Mouse (Mus musculus): Measurements from ENCODE around the gene Phactr3. TPM values are rescaled to one million over a fixed set of nuclear protein-coding genes. Genes with fewer than 3 reads are reported as not detected.

The Phactr3 gene
- polyA plus RNA-seq, 1 experiment from 2014 or later: 3.1 TPM

DNA sequence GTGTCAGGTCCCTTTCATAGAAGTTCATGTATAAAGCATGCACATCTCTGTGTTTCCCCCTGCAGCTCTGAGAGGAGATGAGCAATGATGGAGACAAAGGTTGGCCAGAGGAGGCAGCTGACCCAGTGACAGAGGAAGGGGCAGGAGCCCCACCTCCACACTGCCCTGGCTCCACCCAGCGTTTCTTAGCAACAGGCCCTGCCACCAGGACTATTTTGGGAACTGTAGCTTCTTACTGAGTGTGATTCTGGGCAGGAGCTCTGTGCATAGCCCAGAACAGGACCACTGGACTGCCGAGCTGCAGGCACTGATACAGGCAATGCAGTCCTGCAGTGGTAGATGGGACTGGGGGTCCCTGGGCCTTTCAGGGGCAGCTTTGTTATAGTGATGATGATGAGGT is 146.7 kb downstream of the Phactr3 start:
- no peak overlapping the region for H3K27ac ChIP-seq
- no peak overlapping the region for H3K4me2 ChIP-seq (replicated peaks)
- H3K4me3 ChIP-seq: no peak overlapping the region
- no peaks in the 10 kb centered on the region for H3K4me1 ChIP-seq
- H3K36me3 ChIP-seq: no peaks in the 10 kb centered on the region
- no peak overlapping the region for H3K9ac ChIP-seq
- 20% methylated on average over 2 of the region's 2 CpGs for WGBS
- no peaks in the 10 kb centered on the region for H3K27me3 ChIP-seq
- ATAC-seq (ENCODE audit: insufficient number of reproducible peaks, insufficient read depth, low FRiP score, low TSS enrichment): no peak
- H3K9me3 ChIP-seq: no peaks in the 10 kb centered on the region

- H3K4me2 ChIP-seq (replicated peaks): no peak overlapping the region
- no peak overlapping the region for H3K9ac ChIP-seq
- H3K9me3 ChIP-seq: no peaks in the 10 kb centered on the region
- H3K4me1 ChIP-seq: no peaks in the 10 kb centered on the region
- no peaks in the 10 kb centered on the region for H3K27me3 ChIP-seq
- no peak overlapping the region for H3K4me3 ChIP-seq
- H3K36me3 ChIP-seq: no peaks in the 10 kb centered on the region
- 76% methylated on average over 2 of the region's 2 CpGs for WGBS
- H3K27ac ChIP-seq: no peak overlapping the region
- ATAC-seq (ENCODE audit: insufficient number of reproducible peaks, insufficient read depth, low FRiP score, low TSS enrichment): no peak
Observed at GRCm38 (mm10) chr2:178270794-178271193, 152.0 kb downstream of the Phactr3 start.

DNA sequence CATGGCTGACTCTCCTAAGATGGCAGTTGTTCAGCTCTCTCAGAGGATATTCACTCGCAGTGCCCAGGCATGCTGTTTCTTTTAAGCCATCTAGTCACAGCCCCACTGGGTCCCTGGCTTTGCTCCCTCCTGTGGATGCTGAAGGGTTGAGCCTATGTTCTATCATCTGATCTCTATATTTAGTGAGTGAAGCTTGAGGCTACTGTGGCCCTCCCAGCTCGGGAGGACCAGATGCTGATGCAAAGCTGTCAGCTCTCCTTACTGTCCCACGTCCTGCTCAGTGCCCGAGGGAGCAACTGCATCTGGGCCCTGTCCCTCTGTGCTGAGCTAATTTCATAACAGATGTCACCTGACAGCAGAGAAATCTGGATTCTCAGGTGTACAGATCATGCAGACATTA is 153.6 kb downstream of the Phactr3 start:
- H3K9me3 ChIP-seq: no peaks in the 10 kb centered on the region
- H3K27me3 ChIP-seq: no peaks in the 10 kb centered on the region
- ATAC-seq (ENCODE audit: insufficient number of reproducible peaks, insufficient read depth, low FRiP score, low TSS enrichment): no peak
- no peak overlapping the region for H3K9ac ChIP-seq
- H3K4me1 ChIP-seq: no peaks in the 10 kb centered on the region
- WGBS: 53% methylated on average over 4 of the region's 4 CpGs
- H3K27ac ChIP-seq: no peak overlapping the region
- no peak overlapping the region for H3K4me3 ChIP-seq
- H3K36me3 ChIP-seq: no peaks in the 10 kb centered on the region
- no peak overlapping the region for H3K4me2 ChIP-seq (replicated peaks)

DNA sequence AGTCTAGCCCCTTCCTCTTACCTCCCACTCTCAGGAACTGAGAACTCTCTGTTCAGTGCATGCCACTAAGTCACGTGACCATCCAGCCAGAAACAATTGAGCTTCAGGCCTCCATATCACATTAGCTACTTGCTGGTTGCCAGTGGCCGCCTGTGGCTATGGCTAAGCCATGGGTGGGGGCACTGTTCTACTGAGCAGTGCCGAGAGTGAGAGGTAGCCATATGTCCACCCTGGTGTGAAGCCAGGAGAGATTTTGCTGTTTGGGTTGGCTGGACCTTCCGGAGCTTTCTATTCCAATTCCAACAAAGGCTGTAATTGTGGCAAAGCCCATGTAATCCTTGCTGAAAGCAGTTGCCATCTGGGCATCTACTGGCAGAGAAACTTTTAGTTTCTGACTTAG is 155.4 kb downstream of the Phactr3 start:
- Histone ChIP-seq H3K4me1 (no peaks in the 10 kb centered on the region), H3K36me3 (no peaks in the 10 kb centered on the region), H3K27ac (no peak overlapping the region), H3K9ac (no peak overlapping the region), H3K27me3 (no peaks in the 10 kb centered on the region), H3K9me3 (no peaks in the 10 kb centered on the region), H3K4me3 (no peak overlapping the region), H3K4me2 (replicated peaks) (no peak overlapping the region)
- no peak for ATAC-seq (ENCODE audit: insufficient number of reproducible peaks, insufficient read depth, low FRiP score, low TSS enrichment)
- 65% methylated on average over 4 of the region's 4 CpGs for whole genome bisulfite sequencing

DNA sequence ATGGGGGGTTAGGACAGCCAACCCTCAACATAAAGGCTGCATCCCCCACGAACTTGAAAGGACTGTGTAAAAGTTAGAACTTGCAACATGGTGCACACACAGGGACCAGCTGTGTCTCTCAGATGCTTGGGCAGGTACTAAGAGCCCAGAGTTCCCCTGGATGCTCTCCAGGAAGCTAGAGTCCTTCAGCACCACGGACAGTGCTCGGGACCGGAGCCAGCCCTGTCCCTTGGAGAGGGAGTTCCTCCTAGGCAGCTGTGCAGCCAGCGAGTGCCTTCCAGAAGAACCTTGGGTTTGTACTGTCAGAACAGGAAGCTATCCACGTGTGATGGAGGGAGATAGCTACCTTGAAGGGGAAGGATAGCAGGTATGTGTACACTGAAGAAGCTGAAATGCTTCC is 158.4 kb downstream of the Phactr3 start:
- H3K9ac ChIP-seq: no peak overlapping the region
- H3K4me2 ChIP-seq (replicated peaks): no peak overlapping the region
- no peak for ATAC-seq (ENCODE audit: insufficient number of reproducible peaks, insufficient read depth, low FRiP score, low TSS enrichment)
- no peak overlapping the region for H3K27ac ChIP-seq
- H3K27me3 ChIP-seq: no peaks in the 10 kb centered on the region
- H3K4me1 ChIP-seq: no peaks in the 10 kb centered on the region
- no peaks in the 10 kb centered on the region for H3K9me3 ChIP-seq
- H3K4me3 ChIP-seq: no peak overlapping the region
- no peaks in the 10 kb centered on the region for H3K36me3 ChIP-seq
- 6% methylated on average over 6 of the region's 6 CpGs for WGBS

DNA sequence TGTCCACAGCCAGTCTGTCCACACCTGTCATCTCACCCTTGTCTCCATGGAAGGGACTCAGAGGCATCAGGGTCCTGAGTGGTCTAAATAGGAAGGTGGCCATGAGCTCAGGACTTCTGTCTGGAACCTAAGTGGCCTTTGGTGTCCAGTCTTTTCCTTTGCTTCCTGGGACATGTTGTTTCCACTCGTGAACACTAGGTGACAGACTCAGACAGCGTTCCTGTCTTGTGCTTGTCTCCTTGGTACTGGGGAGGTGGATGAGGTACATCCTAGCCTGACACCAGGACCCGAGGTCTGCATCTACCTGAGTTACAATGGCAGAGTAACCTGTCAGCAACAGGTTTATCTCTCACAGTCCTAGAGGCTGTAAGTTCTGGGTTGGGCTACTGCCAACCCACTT is 162.4 kb downstream of the Phactr3 start:
- no peak overlapping the region for H3K4me3 ChIP-seq
- no peaks in the 10 kb centered on the region for H3K4me1 ChIP-seq
- no peak for ATAC-seq (ENCODE audit: insufficient number of reproducible peaks, insufficient read depth, low FRiP score, low TSS enrichment)
- no peaks in the 10 kb centered on the region for H3K9me3 ChIP-seq
- no peaks in the 10 kb centered on the region for H3K36me3 ChIP-seq
- H3K27ac ChIP-seq: no peak overlapping the region
- H3K9ac ChIP-seq: no peak overlapping the region
- H3K27me3 ChIP-seq: no peaks in the 10 kb centered on the region
- no peak overlapping the region for H3K4me2 ChIP-seq (replicated peaks)
- WGBS: 35% methylated on average over 3 of the region's 3 CpGs

DNA sequence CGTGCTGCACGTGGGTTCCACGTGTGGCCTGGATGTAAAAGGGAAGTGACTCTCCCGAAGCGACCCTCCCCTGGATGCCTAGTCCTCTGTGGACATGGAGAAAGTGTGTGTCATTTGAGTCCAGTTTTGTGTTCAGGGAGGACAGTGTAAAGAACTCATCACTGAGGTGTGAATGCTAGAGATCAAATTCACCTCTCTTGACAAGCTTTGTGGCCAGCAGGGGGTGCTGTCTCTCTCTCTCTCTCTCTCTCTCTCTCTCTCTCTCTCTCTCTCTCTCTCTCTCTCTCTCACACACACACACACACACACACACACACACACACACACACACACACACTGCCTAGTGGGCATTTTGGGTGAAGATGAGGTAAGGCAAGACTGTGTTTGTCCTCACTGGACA is 168.5 kb downstream of the Phactr3 start:
- ATAC-seq (ENCODE audit: insufficient number of reproducible peaks, insufficient read depth, low FRiP score, low TSS enrichment): no peak
- Histone ChIP-seq H3K4me1 (no peaks in the 10 kb centered on the region), H3K9ac (no peak overlapping the region), H3K4me2 (replicated peaks) (no peak overlapping the region), H3K4me3 (no peak overlapping the region), H3K9me3 (no peaks in the 10 kb centered on the region), H3K27ac (no peak overlapping the region), H3K27me3 (no peaks in the 10 kb centered on the region), H3K36me3 (no peaks in the 10 kb centered on the region)
- 81% methylated on average over 5 of the region's 5 CpGs for WGBS

DNA sequence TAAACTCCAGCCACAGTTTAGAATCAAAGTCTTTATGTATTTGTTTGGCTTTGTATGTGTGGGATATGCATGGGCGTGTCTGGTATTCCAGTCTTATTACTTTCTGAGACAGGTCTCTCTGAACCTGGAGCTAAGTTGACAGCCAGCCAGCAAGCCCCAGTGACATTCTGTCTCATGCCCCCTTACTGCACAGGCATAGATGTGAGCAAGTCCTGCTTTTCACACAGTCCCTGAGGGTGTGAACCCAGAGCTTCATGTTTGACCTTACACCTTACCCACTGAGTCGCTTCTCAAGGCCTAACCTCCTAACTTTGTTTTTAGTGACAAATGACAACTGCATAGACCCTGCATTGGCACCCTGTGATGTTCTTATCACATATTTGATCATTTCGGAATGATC is 169.9 kb downstream of the Phactr3 start:
- H3K4me1 ChIP-seq: no peaks in the 10 kb centered on the region
- no peak for ATAC-seq (ENCODE audit: insufficient number of reproducible peaks, insufficient read depth, low FRiP score, low TSS enrichment)
- WGBS: 86% methylated on average over 3 of the region's 3 CpGs

DNA sequence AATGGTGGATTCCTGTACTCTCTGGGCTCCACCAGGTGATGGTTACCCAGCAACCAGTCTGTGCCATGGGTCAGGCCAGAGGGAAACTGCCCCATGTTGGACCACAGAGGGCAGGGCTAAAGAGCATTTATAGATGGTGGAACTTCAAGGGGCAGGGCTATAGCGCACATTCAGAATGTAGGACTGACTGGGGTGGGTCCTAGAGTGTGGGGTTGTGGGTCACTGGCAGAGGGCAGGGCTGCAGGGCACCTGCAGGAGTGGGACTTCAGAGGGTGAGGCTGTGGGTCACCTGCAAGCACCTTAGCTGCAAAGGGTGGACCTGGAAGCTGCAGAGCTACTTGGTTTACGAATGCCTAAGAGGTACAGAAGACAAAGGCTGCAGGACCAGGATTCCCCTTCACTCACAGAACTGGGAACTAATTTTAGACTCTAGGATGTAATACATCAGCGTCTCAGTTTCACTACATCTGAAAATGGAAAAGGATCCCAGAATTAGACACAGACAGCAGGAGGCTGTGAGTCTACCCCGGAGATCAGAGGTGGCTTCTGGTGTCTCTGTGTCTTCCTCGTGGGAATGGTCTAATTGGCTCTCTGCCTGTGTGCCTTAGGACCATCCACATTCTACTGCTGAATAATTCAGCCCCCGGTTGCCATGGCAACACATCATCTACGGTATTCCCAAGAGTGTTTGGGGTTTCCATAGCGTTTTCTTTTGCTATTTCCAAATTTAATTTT is 184.8 kb downstream of the Phactr3 start:
- no peak overlapping the region for H3K4me2 ChIP-seq (replicated peaks)
- no peak overlapping the region for H3K4me3 ChIP-seq
- no peaks in the 10 kb centered on the region for H3K9me3 ChIP-seq
- ATAC-seq (ENCODE audit: insufficient number of reproducible peaks, insufficient read depth, low FRiP score, low TSS enrichment): no peak
- no peak overlapping the region for H3K9ac ChIP-seq
- no peaks in the 10 kb centered on the region for H3K36me3 ChIP-seq
- WGBS: 60% methylated on average over 8 of the region's 8 CpGs
- no peak overlapping the region for H3K27ac ChIP-seq
- no peaks in the 10 kb centered on the region for H3K27me3 ChIP-seq
- H3K4me1 ChIP-seq: peaks cover 9% of the 10 kb centered on the region; the same call in 1 of the 2 replicates

More for the DNA sequence above, 169.9 kb downstream of the Phactr3 start:
- no peaks in the 10 kb centered on the region for H3K9me3 ChIP-seq
- H3K27ac ChIP-seq: no peak overlapping the region
- H3K36me3 ChIP-seq: no peaks in the 10 kb centered on the region
- H3K4me3 ChIP-seq: no peak overlapping the region
- no peaks in the 10 kb centered on the region for H3K27me3 ChIP-seq
- no peak overlapping the region for H3K4me2 ChIP-seq (replicated peaks)
- no peak overlapping the region for H3K9ac ChIP-seq

- ATAC-seq (ENCODE audit: insufficient number of reproducible peaks, insufficient read depth, low FRiP score, low TSS enrichment): no peak
- 52% methylated on average over 1 of the region's 1 CpGs for WGBS
- Histone ChIP-seq H3K4me2 (replicated peaks) (no peak overlapping the region), H3K4me3 (no peak overlapping the region), H3K36me3 (no peaks in the 10 kb centered on the region), H3K9me3 (no peaks in the 10 kb centered on the region), H3K9ac (no peak overlapping the region), H3K27ac (no peak overlapping the region), H3K4me1 (peaks cover 9% of the 10 kb centered on the region; the same call in 1 of the 2 replicates), H3K27me3 (no peaks in the 10 kb centered on the region)
Observed at GRCm38 (mm10) chr2:178304188-178304529, 185.4 kb downstream of the Phactr3 start.

DNA sequence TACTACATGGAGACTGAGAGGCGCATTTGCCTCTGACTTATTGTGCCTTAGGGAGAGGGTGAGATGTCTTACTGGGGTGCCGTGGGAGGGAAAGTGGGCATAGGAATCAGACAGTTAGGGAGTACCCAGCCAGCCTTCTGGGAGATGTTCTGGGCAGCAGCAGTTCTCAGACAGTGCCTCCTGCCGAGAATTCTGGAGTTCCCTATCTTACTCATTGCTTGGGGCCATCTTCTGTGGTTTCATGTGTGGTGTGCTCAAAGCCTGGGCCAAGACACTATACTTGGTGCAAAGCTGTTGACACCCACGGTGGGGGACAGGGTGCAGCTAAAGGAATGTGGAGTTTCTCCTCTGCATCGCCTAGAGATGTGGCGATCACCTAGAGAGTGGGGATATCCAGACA is 185.9 kb downstream of the Phactr3 start:
- Histone ChIP-seq H3K27ac (no peak overlapping the region), H3K36me3 (no peaks in the 10 kb centered on the region), H3K4me2 (replicated peaks) (no peak overlapping the region), H3K27me3 (no peaks in the 10 kb centered on the region), H3K4me3 (no peak overlapping the region), H3K4me1 (peaks cover 9% of the 10 kb centered on the region; the same call in 1 of the 2 replicates), H3K9ac (no peak overlapping the region), H3K9me3 (no peaks in the 10 kb centered on the region)
- ATAC-seq (ENCODE audit: insufficient number of reproducible peaks, insufficient read depth, low FRiP score, low TSS enrichment): no peak
- 75% methylated on average over 6 of the region's 6 CpGs for WGBS

DNA sequence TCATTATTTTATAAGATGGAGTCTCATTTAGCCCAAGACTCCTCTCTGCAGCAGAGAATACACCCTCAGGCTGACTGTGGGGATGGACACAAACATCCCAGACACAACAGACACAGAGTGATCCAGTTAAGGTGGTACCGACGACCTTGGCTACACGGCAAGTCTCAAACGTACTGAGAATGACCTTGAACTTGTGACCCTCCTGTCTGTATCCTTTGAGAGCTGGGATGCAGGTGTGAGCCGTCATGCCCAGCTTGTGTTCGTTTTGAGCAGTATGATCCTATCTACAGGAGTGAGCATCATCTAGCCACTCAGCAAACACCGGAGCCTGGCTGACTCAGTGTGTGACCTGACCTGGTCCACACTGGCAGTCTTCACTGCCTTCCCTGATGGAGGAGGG is 194.8 kb downstream of the Phactr3 start:
- WGBS: 70% methylated on average over 7 of the region's 7 CpGs
- H3K4me2 ChIP-seq (replicated peaks): no peak overlapping the region
- ATAC-seq (ENCODE audit: insufficient number of reproducible peaks, insufficient read depth, low FRiP score, low TSS enrichment): no peak

More for the DNA sequence above, 194.8 kb downstream of the Phactr3 start:
- H3K4me1 ChIP-seq: no peaks in the 10 kb centered on the region
- H3K9me3 ChIP-seq: no peaks in the 10 kb centered on the region
- no peak overlapping the region for H3K27ac ChIP-seq
- no peaks in the 10 kb centered on the region for H3K36me3 ChIP-seq
- H3K9ac ChIP-seq: no peak overlapping the region
- no peaks in the 10 kb centered on the region for H3K27me3 ChIP-seq
- H3K4me3 ChIP-seq: no peak overlapping the region

Measured in embryonic facial prominence, embryonic 12.5 days (tissue).